Mouse (Mus musculus): ENCODE measurements around the gene Rasgrp1. TPM values are rescaled to one million over a fixed set of nuclear protein-coding genes. Genes with fewer than 3 reads are reported as not detected.

Rasgrp1 gene
- polyA plus RNA-seq, 1 experiment from 2014 or later = 1.9 TPM

GRCm38 (mm10) chr2:117249255-117250000, 93.4 kb downstream of the Rasgrp1 start, which contains the start of gene Fam98b:
Gene Fam98b, plus strand, starts transcription at chr2:117249739.
- Histone ChIP-seq H3K27me3 (replicated peaks; ENCODE audit: control insufficient read depth, insufficient read depth, low read length) (no peaks in the 10 kb centered on the region), H3K9me3 (ENCODE audit: control insufficient read depth, low read length) (no peaks in the 10 kb centered on the region), H3K9ac (ENCODE audit: low read depth, low read length) (peak within 1 kb of the TSS; percentile 93), H3K4me2 (ENCODE audit: low read depth, low read length) (peak within 1 kb of the TSS; percentile 88), H3K36me3 (ENCODE audit: control insufficient read depth, insufficient read depth, low read length) (no peaks in the 10 kb centered on the region), H3K27ac (replicated peaks; ENCODE audit: low read depth, low read length) (peak within 1 kb of the TSS; percentile 90), H3K4me1 (ENCODE audit: control insufficient read depth, insufficient read depth, low read length) (peaks cover 8% of the 10 kb centered on the region), H3K4me3 (ENCODE audit: low read depth, low read length) (peak within 1 kb of the TSS; percentile 91)
- 0% methylated on average over 18 of the region's 33 CpGs for WGBS
- DNase-seq (ENCODE audit: low spot score) (peak; percentile 94), ATAC-seq (ENCODE audit: low read depth) (peak; percentile 97)

- H3K4me1 ChIP-seq (ENCODE audit: control insufficient read depth, insufficient read depth, low read length) = no peaks in the 10 kb centered on the region
- H3K4me2 ChIP-seq (ENCODE audit: low read depth, low read length) = no peak overlapping the region
- WGBS = 64% methylated on average over 4 of the region's 4 CpGs
- no peak overlapping the region for H3K27ac ChIP-seq (replicated peaks; ENCODE audit: low read depth, low read length)
- ATAC-seq (ENCODE audit: low read depth) (no peak), DNase-seq (ENCODE audit: low spot score) (no peak)
- H3K27me3 ChIP-seq (replicated peaks; ENCODE audit: control insufficient read depth, insufficient read depth, low read length) = no peaks in the 10 kb centered on the region
- H3K9ac ChIP-seq (ENCODE audit: low read depth, low read length) = no peak overlapping the region
- no peak overlapping the region for H3K4me3 ChIP-seq (ENCODE audit: low read depth, low read length)
- no peaks in the 10 kb centered on the region for H3K36me3 ChIP-seq (ENCODE audit: control insufficient read depth, insufficient read depth, low read length)
- no peaks in the 10 kb centered on the region for H3K9me3 ChIP-seq (ENCODE audit: control insufficient read depth, low read length)
Observed at GRCm38 (mm10) chr2:117241953-117242352, 100.8 kb downstream of the Rasgrp1 start.

GRCm38 (mm10) chr2:117231257-117231656, 111.5 kb downstream of the Rasgrp1 start:
- ATAC-seq (ENCODE audit: low read depth) (peak; percentile 86; the same call in 1 of the 2 replicates), DNase-seq (ENCODE audit: low spot score) (peak; percentile 88)
- Histone ChIP-seq H3K36me3 (ENCODE audit: control insufficient read depth, insufficient read depth, low read length) (no peaks in the 10 kb centered on the region), H3K27ac (replicated peaks; ENCODE audit: low read depth, low read length) (no peak overlapping the region), H3K4me1 (ENCODE audit: control insufficient read depth, insufficient read depth, low read length) (no peaks in the 10 kb centered on the region), H3K4me3 (ENCODE audit: low read depth, low read length) (no peak overlapping the region), H3K27me3 (replicated peaks; ENCODE audit: control insufficient read depth, insufficient read depth, low read length) (peaks cover 4% of the 10 kb centered on the region), H3K9me3 (ENCODE audit: control insufficient read depth, low read length) (no peaks in the 10 kb centered on the region), H3K4me2 (ENCODE audit: low read depth, low read length) (0 out of 2 replicates have a peak overlapping the region, but pooled peaks have one; percentile 7), H3K9ac (ENCODE audit: low read depth, low read length) (no peak overlapping the region)
- 5% methylated on average over 13 of the region's 13 CpGs for WGBS

- no peaks in the 10 kb centered on the region for H3K9me3 ChIP-seq (ENCODE audit: control insufficient read depth, low read length)
- H3K27me3 ChIP-seq (replicated peaks; ENCODE audit: control insufficient read depth, insufficient read depth, low read length) = peaks cover 4% of the 10 kb centered on the region
- no peak overlapping the region for H3K27ac ChIP-seq (replicated peaks; ENCODE audit: low read depth, low read length)
- ATAC-seq (ENCODE audit: low read depth) (no peak), DNase-seq (ENCODE audit: low spot score) (no peak)
- WGBS = 67% methylated on average over 7 of the region's 7 CpGs
- no peaks in the 10 kb centered on the region for H3K4me1 ChIP-seq (ENCODE audit: control insufficient read depth, insufficient read depth, low read length)
- H3K4me2 ChIP-seq (ENCODE audit: low read depth, low read length) = no peak overlapping the region
- no peaks in the 10 kb centered on the region for H3K36me3 ChIP-seq (ENCODE audit: control insufficient read depth, insufficient read depth, low read length)
- H3K4me3 ChIP-seq (ENCODE audit: low read depth, low read length) = no peak overlapping the region
- no peak overlapping the region for H3K9ac ChIP-seq (ENCODE audit: low read depth, low read length)
Observed at GRCm38 (mm10) chr2:117230261-117230660, 112.5 kb downstream of the Rasgrp1 start.

Other genes with a start within 250 kb of the Rasgrp1 start
- 26.6 and 27.5 TPM in 2 replicates for gene Spred1, start 221.6 kb downstream of the Rasgrp1 start, polyA plus RNA-seq (2014; fragmentation: Nextera tagmentation; extraction: Ambion mirVana)
- 9.9 and 10.0 TPM in 2 replicates for gene Fam98b, start 93.3 kb downstream of the Rasgrp1 start, polyA plus RNA-seq (2014; fragmentation: Nextera tagmentation; extraction: Ambion mirVana)

All from embryonic facial prominence, embryonic 14.5 days (tissue).